Mouse (Mus musculus): ENCODE measurements at regions not wholly inside any gene's neighbourhood (a gene's known extent, or its start where the extent isn't known, plus 50 kb on each side); places are given as distances from the start of the nearest gene placed in this dataset.
"Not testable (repeated sequence)": the region's sequence is repeated elsewhere in the genome, so short reads cannot be mapped to it uniquely, and the experiment has no call there.

GRCm38 (mm10) chrX:62832741-62833140 lies 364.9 kb downstream of the 4931400O07Rik start:
- intact Hi-C loops (cut with DNase I): not testable (repeated sequence)
- peak; percentile 62 for DNase-seq
